Mouse (Mus musculus) hematopoietic stem cell, adult 5-6 weeks (primary cell): ENCODE results near the gene Ncoa5. TPM values are rescaled to one million over a fixed set of nuclear protein-coding genes. Genes with fewer than 3 reads are reported as not detected.
A peak's percentile ranks its signal among the peaks of the same experiment; 100 is the strongest.

ENCODE experiments used
- ATAC-seq, 2 experiments: fragments of 125-278 bp in 1 of 2; replicated peaks in 1 of 2; 2 replicates each; pipeline ENCODE4 v1.8.0; 2016 to 2017; ENCODE audit warnings: inconsistent platforms in 2 of 2, mild to moderate bottlenecking in 2 of 2, moderate number of reproducible peaks in 2 of 2, low read depth in 1 of 2, moderate TSS enrichment in 1 of 2; ENCODE audit not compliant: low FRiP score in 2 of 2, poor library complexity in 2 of 2, severe bottlenecking in 2 of 2, insufficient read depth in 1 of 2, low TSS enrichment in 1 of 2
- total RNA-seq: library from RNA; stranded (forward); fragments of 172-1452, 232-1000 nt; gene quantifications from 2 replicates; pipeline ENCODE4 v1.2.3, GENCODE M21; 2017

Gene Ncoa5
- total RNA-seq: 42.7 and 58.0 TPM in 2 replicates

DNA sequence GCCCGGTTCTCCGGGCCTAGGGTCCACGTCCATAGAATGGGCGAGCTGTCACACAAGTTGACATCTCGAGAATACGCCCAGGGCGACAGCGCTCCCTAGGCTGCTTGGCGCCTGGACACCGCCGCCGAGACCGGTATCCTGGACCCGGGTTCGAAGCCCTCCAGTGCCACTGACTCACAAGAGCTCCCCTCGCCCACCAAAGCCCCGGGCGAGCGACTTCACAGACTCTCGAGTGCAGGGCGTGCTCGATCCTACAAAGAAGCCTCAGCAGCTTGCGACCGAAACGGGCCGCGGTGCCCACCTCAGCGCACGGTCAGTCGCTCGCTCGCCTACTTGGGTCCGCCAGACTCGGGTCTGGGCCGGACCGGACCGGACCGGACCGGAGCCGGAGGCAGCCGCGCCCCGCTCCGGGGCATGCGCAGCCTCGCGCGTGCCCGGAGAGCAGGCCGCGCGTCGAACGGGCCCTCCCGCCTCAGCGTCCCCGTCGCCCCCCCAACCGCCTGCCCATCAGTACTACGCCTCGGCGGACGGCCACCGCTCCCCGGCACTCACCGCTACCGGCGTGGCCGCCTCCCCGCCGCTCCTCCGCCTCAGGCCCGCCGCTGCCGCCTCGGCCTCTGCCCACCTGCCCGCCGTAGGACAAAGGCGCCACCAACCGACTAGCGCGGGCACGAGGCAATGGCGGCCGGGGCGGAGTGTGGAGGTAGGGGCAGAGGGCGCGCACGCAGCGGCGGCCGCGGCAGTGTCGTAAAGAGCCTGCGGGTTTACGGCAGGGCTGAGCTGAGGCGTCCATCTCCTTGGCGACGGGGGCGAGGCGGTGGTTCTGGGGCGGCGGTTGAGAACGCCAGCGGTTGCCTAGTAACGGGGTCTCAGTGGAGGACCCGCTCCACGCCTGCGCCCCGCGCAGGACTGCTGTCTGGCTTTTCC lies at the start of gene Ncoa5:
Gene Ncoa5, minus strand, starts transcription at position 737 of the 927 bp plus-strand sequence.
- peak; percentile 98 for ATAC-seq

GRCm38 (mm10) chr2:165081257-165081656 lies 46.6 kb upstream of the Ncoa5 start:
- ATAC-seq: no peak; a peak in 1 of 4 replicates

GRCm38 (mm10) chr2:165080657-165081056 lies 46.0 kb upstream of the Ncoa5 start:
- no peak for ATAC-seq

- no peak for ATAC-seq
These were observed 43.9 kb upstream of the Ncoa5 start for GRCm38 (mm10) chr2:165078605-165079004.

DNA sequence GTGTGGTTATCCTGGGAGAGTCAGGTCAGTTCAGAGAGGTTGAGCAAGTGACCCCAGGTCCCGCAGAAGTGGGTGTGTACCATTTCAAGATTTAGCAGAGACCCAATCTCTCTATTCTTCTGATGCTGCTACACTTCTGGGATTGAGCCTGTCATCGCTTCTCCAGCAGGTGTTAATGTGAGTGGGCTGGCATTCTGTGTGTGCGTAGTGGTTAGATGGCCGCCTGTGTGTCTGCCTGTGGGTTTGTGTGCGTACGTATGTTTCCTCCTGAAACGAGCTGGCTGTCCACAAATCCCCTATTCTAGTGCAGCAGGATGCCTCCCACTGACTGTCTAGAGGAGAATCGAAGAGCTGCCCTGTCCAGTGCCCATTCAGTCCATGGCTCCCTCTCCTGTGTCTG lies 43.4 kb upstream of the Ncoa5 start:
- no peak for ATAC-seq

DNA sequence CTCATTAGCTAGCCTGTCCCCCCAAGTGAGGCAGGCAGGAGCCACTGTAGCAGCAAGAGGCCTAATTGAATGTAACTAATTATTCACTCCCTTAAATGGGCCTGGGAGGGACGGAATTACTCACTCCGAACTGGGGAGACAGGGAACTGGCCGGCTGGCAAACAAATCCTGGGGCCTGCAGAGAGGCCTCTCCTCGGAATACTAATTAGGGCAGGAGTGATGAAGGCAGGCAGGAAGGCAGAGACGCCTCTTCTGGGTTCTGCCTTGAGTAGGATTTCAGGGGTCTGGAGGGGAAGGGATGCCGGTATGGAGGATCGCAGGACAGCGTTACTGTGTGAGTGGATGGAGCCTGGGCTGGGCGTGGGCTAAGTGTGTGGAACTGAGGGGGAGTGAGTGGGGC lies 42.4 kb upstream of the Ncoa5 start:
- no peak for ATAC-seq

DNA sequence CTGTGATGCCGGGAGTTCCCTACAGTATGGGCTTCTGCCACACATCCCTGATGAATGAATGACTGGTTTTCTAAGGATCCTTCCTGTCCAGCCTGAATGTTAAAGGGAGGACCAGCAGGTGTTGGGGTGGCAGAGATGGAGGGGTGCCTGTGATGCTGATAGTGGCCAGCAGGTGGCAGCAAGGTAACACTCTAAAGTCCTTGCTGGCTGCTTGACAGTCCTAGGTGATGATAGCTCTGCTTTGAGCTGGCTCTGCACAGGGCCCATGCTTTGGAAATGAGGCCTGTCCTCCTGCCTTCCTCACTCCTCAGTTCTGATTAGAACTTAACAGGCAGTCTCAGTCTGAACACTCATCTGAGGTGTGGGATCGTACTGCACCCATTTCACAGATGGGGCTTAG lies 40.3 kb upstream of the Ncoa5 start:
- peak; percentile 81 to 84 for ATAC-seq

- no peak for ATAC-seq
These were observed 39.6 kb upstream of the Ncoa5 start for GRCm38 (mm10) chr2:165074081-165074884.

DNA sequence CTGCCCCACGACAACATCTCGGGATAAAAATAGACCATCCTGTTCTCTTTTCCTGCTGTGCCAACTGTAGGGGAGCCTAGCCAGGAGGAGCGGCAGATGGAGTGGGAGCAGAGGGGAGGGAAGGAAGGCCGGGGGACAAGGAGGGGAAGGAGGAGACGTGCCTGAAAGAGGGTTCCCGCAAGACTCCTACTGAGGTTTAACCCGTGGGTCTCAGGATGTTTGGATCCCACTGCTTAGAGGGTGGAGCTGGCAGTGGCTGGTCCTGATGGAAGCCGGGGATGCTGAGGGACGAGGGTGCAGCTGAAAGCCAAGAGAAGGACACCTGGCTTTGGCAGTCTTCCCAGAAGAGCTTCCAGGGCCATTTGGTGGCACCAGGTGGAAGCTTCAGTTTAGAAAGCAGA lies 38.7 kb upstream of the Ncoa5 start:
- no peak for ATAC-seq

GRCm38 (mm10) chr2:165070096-165070816 lies 35.6 kb upstream of the Ncoa5 start:
- peak in 1 of 2 experiments; percentile 31; a peak in 2 of 4 replicates for ATAC-seq

GRCm38 (mm10) chr2:165068806-165069205 lies 34.1 kb upstream of the Ncoa5 start:
- no peak for ATAC-seq

DNA sequence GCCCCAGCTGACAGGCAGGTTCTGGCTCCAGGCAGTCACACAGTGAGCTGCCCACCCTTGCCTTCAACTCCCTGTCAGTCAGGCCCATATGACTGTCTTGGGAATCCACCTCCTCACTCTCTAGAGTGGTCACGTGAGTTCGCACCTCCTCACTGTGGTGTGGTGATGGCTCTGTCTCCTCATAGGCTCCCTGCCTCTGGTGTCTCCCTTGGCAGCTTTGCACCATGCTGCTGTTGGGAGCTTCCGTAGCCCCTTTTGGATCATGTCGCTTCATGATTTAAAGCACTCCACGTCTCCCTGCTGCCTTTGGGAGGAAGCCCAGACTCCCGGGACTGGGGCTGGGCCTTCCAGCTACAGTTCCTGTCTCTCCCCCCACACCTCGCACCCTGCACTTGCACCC lies 29.8 kb upstream of the Ncoa5 start:
- ATAC-seq: no peak

DNA sequence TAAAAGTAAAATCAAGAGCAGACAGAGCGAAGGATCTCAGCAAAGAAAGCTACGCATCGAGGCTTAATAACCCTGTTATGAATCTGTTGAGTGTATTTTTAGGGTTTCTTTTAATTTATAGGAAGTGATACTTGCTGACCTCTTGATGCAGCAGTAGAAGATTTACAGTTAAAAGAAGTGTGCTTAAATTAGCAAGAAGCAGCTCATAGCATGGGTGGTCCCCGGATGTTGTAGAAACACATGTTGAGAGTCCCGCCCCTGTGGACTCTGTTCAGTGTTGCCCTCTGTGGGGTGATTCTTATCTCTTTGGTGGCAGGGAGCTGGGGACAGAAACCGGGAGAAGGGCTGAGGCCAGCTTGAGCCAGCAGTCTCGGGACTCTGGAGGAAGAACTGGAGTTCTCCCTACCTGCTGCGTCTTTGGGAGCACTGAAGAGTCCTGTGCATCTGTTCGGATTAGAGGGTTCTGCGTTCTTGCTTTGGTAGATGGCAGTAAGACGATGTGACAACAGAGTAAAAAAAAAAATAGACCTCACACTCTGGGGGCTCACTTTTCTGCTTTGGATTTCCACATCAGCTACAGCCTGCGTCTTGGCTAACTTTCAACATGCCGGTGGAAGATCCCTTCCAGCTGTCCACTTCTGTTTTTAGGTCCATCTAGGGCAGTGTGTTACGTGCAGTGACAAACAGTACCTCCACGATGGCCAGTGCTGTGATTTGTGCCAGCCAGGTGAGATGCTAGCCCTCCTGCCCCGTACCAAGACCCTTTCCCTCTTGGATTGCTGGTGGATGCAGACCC lies 27.2 kb upstream of the Ncoa5 start:
- no peak for ATAC-seq

DNA sequence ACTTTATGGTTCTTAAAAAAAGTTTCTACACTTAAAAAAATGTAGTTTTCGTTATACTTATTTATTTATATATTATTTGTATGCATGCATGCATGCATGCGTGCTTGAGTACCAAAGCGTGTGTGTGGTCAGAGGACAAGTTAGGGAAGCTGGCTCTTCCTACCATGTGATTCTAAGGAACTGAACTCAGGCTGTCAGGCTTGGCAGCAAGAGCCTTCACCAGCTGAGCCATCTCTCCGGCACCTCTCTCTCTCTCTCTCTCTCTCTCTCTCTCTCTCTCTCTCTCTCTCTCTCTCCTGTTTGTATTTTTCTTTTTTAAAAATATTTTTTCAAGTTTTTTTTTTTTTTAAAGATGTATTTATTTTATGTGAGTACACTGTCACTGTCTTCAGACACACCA lies 25.3 kb upstream of the Ncoa5 start:
- no peak for ATAC-seq

- ATAC-seq: peak in 1 of 2 experiments; percentile 39; a peak in 1 of 4 replicates
These were observed 21.9 kb upstream of the Ncoa5 start for GRCm38 (mm10) chr2:165056377-165057085.

DNA sequence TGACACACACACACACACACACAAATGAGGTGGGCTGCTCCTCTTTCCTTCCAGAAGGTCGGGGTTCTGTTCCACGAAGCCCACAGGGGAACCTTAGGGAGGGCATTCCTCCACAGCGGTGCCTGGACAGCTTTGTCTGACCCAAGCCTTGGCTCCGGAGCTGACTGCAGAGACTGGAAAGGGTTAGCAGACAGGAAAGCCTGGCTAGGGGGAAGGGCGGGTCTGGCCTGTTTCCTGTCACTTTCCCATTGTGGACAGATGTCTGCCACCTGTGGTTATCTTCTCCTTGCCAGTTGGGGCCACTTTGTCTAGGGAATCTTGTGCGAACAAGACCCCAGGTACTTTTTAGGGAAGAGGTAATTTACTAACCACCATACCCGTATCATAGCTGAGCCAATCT lies 21.2 kb upstream of the Ncoa5 start:
- ATAC-seq: no peak
